22 mouse cellular contexts compared by ENCODE assay signal in genomic region chr19:29743531-29743930, GRCm38 (mm10). TPM values are rescaled to one million over a fixed set of nuclear protein-coding genes. Genes with fewer than 3 reads are reported as not detected.
A peak's percentile ranks its signal among the peaks of the same experiment; 100 is the strongest.
DNase-seq lines count a peak whose midpoint lies in the region; ATAC-seq and TF ChIP-seq lines count a peak whose summit lies in the region.
"Had no signal": no experiment of that assay in that cellular context is flagged by ENCODE, and none has a peak within 500 bp of the region (broad histone marks: within the 10 kb centered on the region; RNA-seq: fewer than 3 reads in every experiment).

No protein-coding gene starts in this region.

- H3K4me2 ChIP-seq in kidney, postnatal 0 days (ENCODE audit: low read length): peak overlapping the region; percentile 25
- H3K4me2 ChIP-seq in liver, postnatal 0 days (ENCODE audit: low read depth, low read length): peak overlapping the region; percentile 42
- no peak overlapping the region for H3K4me2 ChIP-seq in liver, embryonic 12.5 days
- peak overlapping the region; percentile 33 for H3K4me2 ChIP-seq in intestine, embryonic 16.5 days (ENCODE audit: low read depth, low read length)
- H3K4me2 ChIP-seq: forebrain, embryonic 13.5 days; heart, embryonic 11.5 days; heart, embryonic 15.5 days had no signal

- H3K9me3 ChIP-seq in kidney, postnatal 0 days (replicated peaks; ENCODE audit: low read length): no peaks in the 10 kb centered on the region
- H3K9me3 ChIP-seq in liver, postnatal 0 days (ENCODE audit: low read length): no peaks in the 10 kb centered on the region
- no peaks in the 10 kb centered on the region for H3K9me3 ChIP-seq in liver, embryonic 12.5 days (replicated peaks)
- no peaks in the 10 kb centered on the region for H3K9me3 ChIP-seq in intestine, embryonic 16.5 days (ENCODE audit: control insufficient read depth, low read length)
- H3K9me3 ChIP-seq: embryonic facial prominence, embryonic 10.5 days; forebrain, embryonic 13.5 days; heart, embryonic 15.5 days had no signal

- H3K4me1 ChIP-seq in kidney, adult 2 months (ENCODE audit: control insufficient read depth, insufficient read depth, low read length): no peaks in the 10 kb centered on the region; the same call in 1 of the 2 replicates
- H3K4me1 ChIP-seq in kidney, postnatal 0 days (replicated peaks; ENCODE audit: insufficient read depth, low read length): no peaks in the 10 kb centered on the region
- H3K4me1 ChIP-seq in liver, postnatal 0 days (ENCODE audit: insufficient read depth): no peaks in the 10 kb centered on the region
- no peaks in the 10 kb centered on the region for H3K4me1 ChIP-seq in liver, embryonic 12.5 days
- H3K4me1 ChIP-seq in intestine, embryonic 16.5 days (ENCODE audit: control insufficient read depth, insufficient read depth, low read length): no peaks in the 10 kb centered on the region
- H3K4me1 ChIP-seq: embryonic facial prominence, embryonic 10.5 days; forebrain, embryonic 13.5 days; heart, embryonic 15.5 days had no signal

- H3K36me3 ChIP-seq in kidney, adult 2 months (ENCODE audit: control insufficient read depth, insufficient read depth, low read length): no peaks in the 10 kb centered on the region
- no peaks in the 10 kb centered on the region for H3K36me3 ChIP-seq in kidney, postnatal 0 days (ENCODE audit: insufficient read depth, low read length)
- H3K36me3 ChIP-seq in liver, postnatal 0 days (replicated peaks; ENCODE audit: insufficient read depth, low read length): no peaks in the 10 kb centered on the region; the same call in 1 of the 2 replicates
- H3K36me3 ChIP-seq in liver, embryonic 12.5 days: 0 out of 2 replicates have a peak, but pooled peaks cover 3% of the 10 kb centered on the region
- no peaks in the 10 kb centered on the region for H3K36me3 ChIP-seq in intestine, embryonic 16.5 days (ENCODE audit: control insufficient read depth, insufficient read depth, low read length)
- H3K36me3 ChIP-seq: heart, embryonic 15.5 days had no signal

- no peak overlapping the region for H3K9ac ChIP-seq in kidney, postnatal 0 days (ENCODE audit: low read depth, low read length)
- H3K9ac ChIP-seq in liver, postnatal 0 days (replicated peaks): peak overlapping the region; percentile 48
- no peak overlapping the region for H3K9ac ChIP-seq in liver, embryonic 12.5 days
- H3K9ac ChIP-seq in intestine, embryonic 16.5 days (ENCODE audit: low read depth, low read length): no peak overlapping the region
- H3K9ac ChIP-seq: forebrain, embryonic 13.5 days; forebrain, postnatal 0 days; heart, embryonic 15.5 days had no signal

- 35% methylated on average over 5 of the region's 5 CpGs for WGBS in kidney, adult 2 months
- WGBS in kidney, postnatal 0 days: 60% methylated on average over 5 of the region's 5 CpGs
- WGBS in liver, postnatal 0 days (ENCODE audit: insufficient replicate concordance): 74% methylated on average over 5 of the region's 5 CpGs
- WGBS in liver, embryonic 12.5 days (ENCODE audit: insufficient replicate concordance): 78% methylated on average over 5 of the region's 5 CpGs
- 56% methylated on average over 5 of the region's 5 CpGs for WGBS in intestine, embryonic 16.5 days

- TF ChIP-seq EP300 in liver, postnatal 0 days (IDR thresholded peaks at IDR 0.05; ENCODE audit: low read depth): no peak

- no peak overlapping the region; the same call in 1 of the 2 replicates for H3K27ac ChIP-seq in kidney, adult 2 months (ENCODE audit: insufficient read depth, low read depth, low read length)
- peak overlapping the region; percentile 47 for H3K27ac ChIP-seq in kidney, postnatal 0 days
- H3K27ac ChIP-seq in liver, postnatal 0 days (ENCODE audit: low read depth): peak overlapping the region; percentile 60; the same call in 1 of the 2 replicates
- H3K27ac ChIP-seq in liver, embryonic 12.5 days: no peak overlapping the region
- no peak overlapping the region for H3K27ac ChIP-seq in intestine, embryonic 16.5 days (ENCODE audit: low read length)
- H3K27ac ChIP-seq: embryonic facial prominence, embryonic 10.5 days; forebrain, embryonic 13.5 days; heart, adult 2 months; heart, embryonic 15.5 days had no signal

- peak overlapping the region; percentile 33; the same call in 1 of the 2 replicates for H3K4me3 ChIP-seq in kidney, adult 2 months (ENCODE audit: insufficient read depth, low read depth, low read length)
- peak overlapping the region; percentile 18; the same call in 1 of the 2 replicates for H3K4me3 ChIP-seq in kidney, postnatal 0 days (replicated peaks; ENCODE audit: low read depth, low read length)
- H3K4me3 ChIP-seq in liver, postnatal 0 days (ENCODE audit: low read depth, low read length): peak overlapping the region; percentile 34
- no peak overlapping the region for H3K4me3 ChIP-seq in liver, embryonic 12.5 days
- H3K4me3 ChIP-seq in intestine, embryonic 16.5 days (ENCODE audit: low read length): no peak overlapping the region
- H3K4me3 ChIP-seq: embryonic facial prominence, embryonic 10.5 days; forebrain, embryonic 13.5 days; heart, adult 2 months; heart, embryonic 15.5 days had no signal

- ATAC-seq in kidney, postnatal 0 days (replicated peaks; ENCODE audit: low FRiP score, low read depth): no peak
- no peak for ATAC-seq in liver, postnatal 0 days
- ATAC-seq in liver, embryonic 12.5 days: no peak
- peak; percentile 46; the same call in 1 of the 2 replicates for ATAC-seq in intestine, embryonic 16.5 days
- ATAC-seq: forebrain, embryonic 13.5 days; forebrain, postnatal 0 days had no signal

- DNase-seq in kidney, adult 2 months: peak; percentile 68
- DNase-seq in kidney, adult 11 months: no peak
- peak; percentile 31 for DNase-seq in kidney, postnatal 0 days (ENCODE audit: low spot score)
- DNase-seq in kidney, adult 18-20 months: no peak
- no peak for DNase-seq in liver, postnatal 0 days
- DNase-seq in thymus, postnatal 14 days: no peak
- DNase-seq: adrenal gland, adult 2 months; adrenal gland, postnatal 25 days; B cell, adult 2 months; cerebellum, adult 18-20 months; cerebellum, postnatal 10 days; forebrain, postnatal 0 days; gastrocnemius, postnatal 14 days; heart, adult 2 months; heart, postnatal 14 days had no signal

- TF ChIP-seq POLR2A in kidney, adult 2 months (IDR thresholded peaks at IDR 0.05; ENCODE audit: low read depth, low read length): no peak

- H3K27me3 ChIP-seq in kidney, adult 2 months (replicated peaks; ENCODE audit: control insufficient read depth, insufficient read depth, low read length): no peaks in the 10 kb centered on the region
- H3K27me3 ChIP-seq in kidney, postnatal 0 days (ENCODE audit: insufficient read depth, low read length): no peaks in the 10 kb centered on the region
- no peaks in the 10 kb centered on the region for H3K27me3 ChIP-seq in liver, postnatal 0 days (ENCODE audit: insufficient read depth, low read length)
- no peaks in the 10 kb centered on the region for H3K27me3 ChIP-seq in liver, embryonic 12.5 days (replicated peaks)
- no peaks in the 10 kb centered on the region for H3K27me3 ChIP-seq in intestine, embryonic 16.5 days (replicated peaks; ENCODE audit: control insufficient read depth, insufficient read depth, low read length)
- H3K27me3 ChIP-seq: forebrain, embryonic 13.5 days; heart, embryonic 15.5 days had no signal

- no peak for TF ChIP-seq CTCF in kidney, adult 2 months (conservative IDR thresholded peaks at IDR 0.05; ENCODE audit: insufficient read depth, insufficient read length, low read depth, low read length)
- no peak for TF ChIP-seq CTCF in kidney, postnatal 0 days (IDR thresholded peaks at IDR 0.05; ENCODE audit: low read depth)
- TF ChIP-seq CTCF in liver, postnatal 0 days (IDR thresholded peaks at IDR 0.05; ENCODE audit: low read depth): no peak

RNA-seq across cellular contexts. Expression of gene Mlana, which starts 45.9 kb away (rescaled TPM):
- not detected in 2 replicates for polyA plus RNA-seq in kidney, adult 2 months (2012; rRNA removed)
- polyA plus RNA-seq in kidney, postnatal 0 days (2015; fragmentation: Nextera tagmentation; extraction: Ambion mirVana): not detected in 2 replicates
- polyA plus RNA-seq in liver, postnatal 0 days (2015; fragmentation: Nextera tagmentation; extraction: Ambion mirVana): not detected in 2 replicates
- polyA plus RNA-seq in liver, embryonic 12.5 days (2016; fragmentation: Nextera tagmentation; extraction: Ambion mirVana): not detected in 2 replicates
- not detected in 2 replicates for polyA plus RNA-seq in intestine, embryonic 16.5 days (2015; fragmentation: Nextera tagmentation; extraction: Ambion mirVana)
- polyA plus RNA-seq: adrenal gland, adult 2 months; forebrain, embryonic 13.5 days; forebrain, postnatal 0 days; gonadal fat pad, adult 2 months had no signal

Comparison
In these comparisons a context has a peak if more than half of its experiments do, and no peak if none do; other contexts are left out.
1. DNase-seq: peak in kidney, adult 2 months (single experiment) and kidney, postnatal 0 days (single experiment); none in kidney, adult 11 months (single experiment), kidney, adult 18-20 months (single experiment), liver, postnatal 0 days (single experiment) and thymus, postnatal 14 days (single experiment).
2. H3K27ac ChIP-seq: peak in kidney, postnatal 0 days (single experiment) and liver, postnatal 0 days (single experiment); none in kidney, adult 2 months (single experiment), liver, embryonic 12.5 days (single experiment) and intestine, embryonic 16.5 days (single experiment).
3. H3K4me3 ChIP-seq: peak in kidney, adult 2 months (single experiment), kidney, postnatal 0 days (single experiment) and liver, postnatal 0 days (single experiment); none in liver, embryonic 12.5 days (single experiment) and intestine, embryonic 16.5 days (single experiment).